Mouse (Mus musculus) C2C12 (cell line): ENCODE results near the gene Urgcp.

Source experiments
- CEBPB ChIP-seq: IDR thresholded peaks from one replicate; pipeline ENCODE4 v1.6.1; 2011; ENCODE audit warnings: low read depth, mild to moderate bottlenecking, control low read depth, moderate library complexity
- CTCF ChIP-seq: IDR thresholded peaks from one replicate; pipeline ENCODE4 v1.5.1; 2011; ENCODE audit not compliant: control insufficient read depth, insufficient read depth, insufficient read length
- FOSL1 ChIP-seq: IDR thresholded peaks from one replicate; pipeline ENCODE4 v1.8.0; 2011; ENCODE audit warnings: mild to moderate bottlenecking, low read length; ENCODE audit not compliant: poor library complexity, insufficient read depth, severe bottlenecking
- MAX ChIP-seq: IDR thresholded peaks from one replicate; pipeline ENCODE4 v1.6.1; 2011; ENCODE audit warnings: mild to moderate bottlenecking, control low read depth
- MYOD1 ChIP-seq: IDR thresholded peaks from one replicate; pipeline ENCODE4 v1.6.1; 2011; ENCODE audit warnings: low read depth; ENCODE audit not compliant: control insufficient read depth, insufficient read length

- TF ChIP-seq CTCF: no peak
- TF ChIP-seq CEBPB: no peak
- no peak for TF ChIP-seq MAX
- TF ChIP-seq MYOD1: no peak
- TF ChIP-seq FOSL1: no peak
Measured at GRCm38 (mm10) chr11:5795290-5795689, 33.1 kb upstream of the Urgcp start.
